14 mouse cellular contexts compared by ENCODE assay signal in genomic region chr11:97567480-97567879, GRCm38 (mm10). TPM values are rescaled to one million over a fixed set of nuclear protein-coding genes. Genes with fewer than 3 reads are reported as not detected.
DNase-seq lines count a peak whose midpoint lies in the region; ATAC-seq and TF ChIP-seq lines count a peak whose summit lies in the region.
"Had no signal": no experiment of that assay in that cellular context is flagged by ENCODE, and none has a peak within 500 bp of the region (broad histone marks: within the 10 kb centered on the region; RNA-seq: fewer than 3 reads in every experiment).

No protein-coding gene starts in this region.

- H3K79me3 ChIP-seq in C2C12 (ENCODE audit: low read depth): no peaks in the 10 kb centered on the region

- 13% methylated on average over 11 of the region's 11 CpGs for WGBS in forebrain, embryonic 15.5 days
- WGBS in midbrain, embryonic 13.5 days: 9% methylated on average over 11 of the region's 11 CpGs
- WGBS in heart, adult 2 months: 31% methylated on average over 11 of the region's 11 CpGs
- WGBS in kidney, embryonic 14.5 days: 12% methylated on average over 11 of the region's 11 CpGs

- TF ChIP-seq EP300 in heart, adult 2 months (IDR thresholded peaks at IDR 0.05; ENCODE audit: insufficient read depth, low read depth, low read length): no peak

- intact Hi-C loops in heart, adult 2 months (cut with DNase I): no loop called here

- DNase-seq in adrenal gland, postnatal 14 days: peak; percentile 22
- DNase-seq in adrenal gland, adult 18-20 months (ENCODE audit: low spot score in 2 of 2): no peak
- no peak for DNase-seq in kidney, postnatal 4 days
- no peak for DNase-seq in heart, adult 2 months
- DNase-seq: embryo, embryonic 11 days; kidney, adult 8-10 months; spleen, adult 18-20 months had no signal

- no peak overlapping the region for H3K4me3 ChIP-seq in C2C12 (ENCODE audit: insufficient read depth, poor library complexity, severe bottlenecking)
- no peak overlapping the region for H3K4me3 ChIP-seq in forebrain, embryonic 15.5 days
- no peak overlapping the region for H3K4me3 ChIP-seq in midbrain, embryonic 13.5 days (replicated peaks)
- no peak overlapping the region for H3K4me3 ChIP-seq in heart, adult 2 months
- no peak overlapping the region for H3K4me3 ChIP-seq in kidney, embryonic 14.5 days (ENCODE audit: low read length)
- H3K4me3 ChIP-seq: lung, embryonic 15.5 days had no signal

- H3K4me1 ChIP-seq in forebrain, embryonic 15.5 days: peaks cover 96% of the 10 kb centered on the region
- peaks cover 98% of the 10 kb centered on the region for H3K4me1 ChIP-seq in midbrain, embryonic 13.5 days (replicated peaks)
- H3K4me1 ChIP-seq in heart, adult 2 months (ENCODE audit: control insufficient read depth, insufficient read depth, low read length): no peaks in the 10 kb centered on the region
- H3K4me1 ChIP-seq in kidney, embryonic 14.5 days (ENCODE audit: control insufficient read depth, insufficient read depth, low read length): peaks cover 13% of the 10 kb centered on the region; the same call in 1 of the 2 replicates

- no peak for TF ChIP-seq CTCF in C2C12 (IDR thresholded peaks at IDR 0.05; ENCODE audit: control insufficient read depth, insufficient read depth, insufficient read length)
- TF ChIP-seq CTCF in heart, adult 2 months (IDR thresholded peaks at IDR 0.05): no peak

- ATAC-seq in forebrain, embryonic 15.5 days (replicated peaks): no peak
- ATAC-seq in midbrain, embryonic 13.5 days: no peak
- no peak for ATAC-seq in kidney, embryonic 14.5 days (ENCODE audit: low FRiP score, low TSS enrichment)

- no peak overlapping the region for H3K9ac ChIP-seq in forebrain, embryonic 15.5 days (replicated peaks)
- H3K9ac ChIP-seq in midbrain, embryonic 13.5 days (replicated peaks): peak overlapping the region; percentile 41
- H3K9ac ChIP-seq in heart, adult 2 months (ENCODE audit: low read depth, low read length): no peak overlapping the region
- H3K9ac ChIP-seq in kidney, embryonic 14.5 days (ENCODE audit: low read depth, low read length): no peak overlapping the region
- H3K9ac ChIP-seq: lung, embryonic 15.5 days had no signal

- TF ChIP-seq POLR2A in heart, adult 2 months (IDR thresholded peaks at IDR 0.05; ENCODE audit: insufficient read depth, low read depth, low read length): no peak

- no peaks in the 10 kb centered on the region for H3K36me3 ChIP-seq in C2C12 (ENCODE audit: control insufficient read depth, insufficient read depth)
- H3K36me3 ChIP-seq in forebrain, embryonic 15.5 days: no peaks in the 10 kb centered on the region
- H3K36me3 ChIP-seq in midbrain, embryonic 13.5 days: no peaks in the 10 kb centered on the region
- no peaks in the 10 kb centered on the region for H3K36me3 ChIP-seq in heart, adult 2 months (ENCODE audit: control insufficient read depth, insufficient read depth, low read length)
- no peaks in the 10 kb centered on the region for H3K36me3 ChIP-seq in kidney, embryonic 14.5 days (ENCODE audit: control insufficient read depth, insufficient read depth, low read length)
- H3K36me3 ChIP-seq: lung, embryonic 15.5 days had no signal

- no peaks in the 10 kb centered on the region for H3K79me2 ChIP-seq in C2C12 (ENCODE audit: control insufficient read depth, insufficient read depth)
- H3K79me2 ChIP-seq in heart, adult 2 months (replicated peaks; ENCODE audit: control insufficient read depth, insufficient read depth, low read length): no peaks in the 10 kb centered on the region

- no peak overlapping the region for H3ac ChIP-seq in C2C12 (ENCODE audit: control insufficient read depth, insufficient read length, low read depth)

- peak overlapping the region; percentile 98 for H3K27ac ChIP-seq in forebrain, embryonic 15.5 days (replicated peaks)
- no peak overlapping the region for H3K27ac ChIP-seq in midbrain, embryonic 13.5 days
- H3K27ac ChIP-seq in heart, adult 2 months: no peak overlapping the region
- H3K27ac ChIP-seq in kidney, embryonic 14.5 days (ENCODE audit: low read depth, low read length): no peak overlapping the region
- H3K27ac ChIP-seq: lung, embryonic 15.5 days had no signal

- no peak overlapping the region; the same call in 1 of the 2 replicates for H3K4me2 ChIP-seq in forebrain, embryonic 15.5 days (replicated peaks)
- peak overlapping the region; percentile 30 for H3K4me2 ChIP-seq in midbrain, embryonic 13.5 days (replicated peaks)
- no peak overlapping the region for H3K4me2 ChIP-seq in kidney, embryonic 14.5 days (replicated peaks; ENCODE audit: low read depth, low read length)
- H3K4me2 ChIP-seq: lung, embryonic 15.5 days had no signal

- peaks cover 84% of the 10 kb centered on the region for H3K27me3 ChIP-seq in C2C12 (ENCODE audit: control insufficient read depth, insufficient read depth, insufficient read length)
- no peaks in the 10 kb centered on the region for H3K27me3 ChIP-seq in forebrain, embryonic 15.5 days
- no peaks in the 10 kb centered on the region for H3K27me3 ChIP-seq in midbrain, embryonic 13.5 days
- peaks cover 7% of the 10 kb centered on the region; the same call in 1 of the 2 replicates for H3K27me3 ChIP-seq in heart, adult 2 months (ENCODE audit: control insufficient read depth, insufficient read depth, low read length)
- peaks cover 54% of the 10 kb centered on the region for H3K27me3 ChIP-seq in kidney, embryonic 14.5 days (ENCODE audit: control insufficient read depth, insufficient read depth, low read length)

- H3K9me3 ChIP-seq in forebrain, embryonic 15.5 days: no peaks in the 10 kb centered on the region
- H3K9me3 ChIP-seq in midbrain, embryonic 13.5 days: no peaks in the 10 kb centered on the region
- no peaks in the 10 kb centered on the region for H3K9me3 ChIP-seq in kidney, embryonic 14.5 days (ENCODE audit: control insufficient read depth, low read length)
- H3K9me3 ChIP-seq: lung, embryonic 15.5 days had no signal

TF ChIP-seq in C2C12, 6 proteins besides CTCF, POLR2A, EP300 and RAD21:
- TF ChIP-seq MYOG (IDR thresholded peaks at IDR 0.05; ENCODE audit: control insufficient read depth, extremely low read depth, insufficient read length) (no peak), FOSL1 (IDR thresholded peaks at IDR 0.05; ENCODE audit: insufficient read depth, low read length, poor library complexity, severe bottlenecking) (no peak), MAX (IDR thresholded peaks at IDR 0.05) (no peak), CEBPB (IDR thresholded peaks at IDR 0.05; ENCODE audit: low read depth) (peak; percentile 46), MYOD1 (IDR thresholded peaks at IDR 0.05; ENCODE audit: control insufficient read depth, insufficient read length, low read depth) (peak; percentile 66), USF1 (IDR thresholded peaks at IDR 0.05; ENCODE audit: low read depth) (no peak)

RNA-seq across cellular contexts. Expression of gene Srcin1, which starts 8.5 kb away (rescaled TPM):
- total RNA-seq in adrenal gland, postnatal 14 days (2021): 9.2 and 10.1 TPM in 2 replicates
- total RNA-seq in adrenal gland, adult 18-20 months (2021): 10 to 100 TPM; 11.4 to 12.3 TPM
- polyA plus RNA-seq in C2C12 (2012; fragmentation: generic; extraction: Trizol): 0.01 TPM
- polyA plus RNA-seq in forebrain, embryonic 15.5 days (2015; fragmentation: Nextera tagmentation; extraction: Ambion mirVana): 10.8 and 11.6 TPM in 2 replicates
- polyA plus RNA-seq in midbrain, embryonic 13.5 days (2015; fragmentation: Nextera tagmentation; extraction: Ambion mirVana): 7.0 and 8.5 TPM in 2 replicates
- total RNA-seq in heart, adult 2 months (2021): under 1 TPM; 0.13 to 0.36 TPM
- 0.26 and 0.31 TPM in 2 replicates for polyA plus RNA-seq in heart, adult 2 months (2012; rRNA removed)
- polyA plus RNA-seq in kidney, embryonic 14.5 days (2014; fragmentation: Nextera tagmentation; extraction: Ambion mirVana): 0.97 and 1.1 TPM in 2 replicates
- total RNA-seq: granulocyte monocyte progenitor cell, adult 5-6 weeks had no signal
- polyA plus RNA-seq: heart, postnatal 0 days had no signal
